Mouse (Mus musculus) heart, postnatal 0 days (tissue): ENCODE measurements around the gene C3ar1. TPM values are rescaled to one million over a fixed set of nuclear protein-coding genes. Genes with fewer than 3 reads are reported as not detected.
A peak's percentile ranks its signal among the peaks of the same experiment; 100 is the strongest.

ENCODE experiments used
- ATAC-seq: fragments of 200-750 bp; cut with Nextera tagmentation; 2 replicates; pipeline ENCODE4 v1.8.0; 2017; ENCODE audit warnings: low read depth, moderate number of reproducible peaks, moderate library complexity; ENCODE audit not compliant: insufficient read depth
- DNase-seq: peaks from one replicate; pipeline ENCODE4 v3.0.0-alpha.2; 2016; ENCODE audit warnings: low spot score
- H3K27ac ChIP-seq: fragments of 300-500 bp; sonication (generic); 2 replicates; pipeline ENCODE4 v1.5.1; 2014; ENCODE audit warnings: low read depth, mild to moderate bottlenecking
- H3K27me3 ChIP-seq: fragments of 300-500 bp; sonication (generic); 2 replicates; pipeline ENCODE4 v1.6.1; 2014; ENCODE audit warnings: low read length, mixed read lengths; ENCODE audit not compliant: control insufficient read depth, insufficient read depth
- H3K36me3 ChIP-seq: fragments of 300-500 bp; sonication (generic); replicated peaks from 2 replicates; pipeline ENCODE4 v1.6.1; 2014; ENCODE audit warnings: low read length, mixed read lengths; ENCODE audit not compliant: control insufficient read depth, insufficient read depth
- H3K4me1 ChIP-seq: fragments of 300-500 bp; sonication (generic); 2 replicates; pipeline ENCODE4 v1.6.1; 2014; ENCODE audit warnings: antibody characterized with exemption; ENCODE audit not compliant: control insufficient read depth, insufficient read depth
- H3K4me2 ChIP-seq: fragments of 300-500 bp; sonication (generic); 2 replicates; pipeline ENCODE4 v1.6.1; 2014; ENCODE audit warnings: low read depth, mild to moderate bottlenecking, low read length, moderate library complexity
- H3K4me3 ChIP-seq: fragments of 300-500 bp; sonication (generic); 2 replicates; pipeline ENCODE4 v1.5.1; 2014; ENCODE audit warnings: low read depth, low read length
- H3K9ac ChIP-seq: fragments of 300-500 bp; sonication (generic); replicated peaks from 2 replicates; pipeline ENCODE4 v1.6.1; 2014; ENCODE audit warnings: low read depth, low read length, mixed read lengths
- H3K9me3 ChIP-seq: fragments of 300-500 bp; sonication (generic); replicated peaks from 2 replicates; pipeline ENCODE4 v1.6.1; 2016; ENCODE audit warnings: low read length; ENCODE audit not compliant: control insufficient read depth
- CTCF ChIP-seq: IDR thresholded peaks from 2 replicates; pipeline ENCODE4 v1.5.1; 2016; ENCODE audit warnings: antibody characterized with exemption, control low read depth, low read depth
- EP300 ChIP-seq: IDR thresholded peaks from 2 replicates; pipeline ENCODE4 v1.6.1; 2016; ENCODE audit warnings: antibody characterized with exemption, low read depth
- WGBS: fragments of 180-500 bp; shearing (Covaris S2); extraction: QIAGEN DNeasy Blood & Tissue Kit; methylation state at CpG from one replicate; pipeline ENCODE4 v1.1.7; 2014; 5-methylcytosine and 5-hydroxymethylcytosine counted together
- polyA plus RNA-seq: library from polyadenylated mRNA; unstranded; fragments of >200 nt; fragmentation: Nextera tagmentation; extraction: Ambion mirVana; gene quantifications from 2 replicates; pipeline ENCODE4 v1.2.1, GENCODE M21; 2015
- total RNA-seq: library from RNA; depleted of rRNA; stranded (reverse); fragments of >200 nt; gene quantifications from 2 replicates; pipeline ENCODE4 v1.2.3, GENCODE M21; 2014; ENCODE audit warnings: low replicate concordance

The C3ar1 gene
- total and polyA plus RNA-seq, 2 experiments from 2014 or later: 2.3 to 2.9 TPM

DNA sequence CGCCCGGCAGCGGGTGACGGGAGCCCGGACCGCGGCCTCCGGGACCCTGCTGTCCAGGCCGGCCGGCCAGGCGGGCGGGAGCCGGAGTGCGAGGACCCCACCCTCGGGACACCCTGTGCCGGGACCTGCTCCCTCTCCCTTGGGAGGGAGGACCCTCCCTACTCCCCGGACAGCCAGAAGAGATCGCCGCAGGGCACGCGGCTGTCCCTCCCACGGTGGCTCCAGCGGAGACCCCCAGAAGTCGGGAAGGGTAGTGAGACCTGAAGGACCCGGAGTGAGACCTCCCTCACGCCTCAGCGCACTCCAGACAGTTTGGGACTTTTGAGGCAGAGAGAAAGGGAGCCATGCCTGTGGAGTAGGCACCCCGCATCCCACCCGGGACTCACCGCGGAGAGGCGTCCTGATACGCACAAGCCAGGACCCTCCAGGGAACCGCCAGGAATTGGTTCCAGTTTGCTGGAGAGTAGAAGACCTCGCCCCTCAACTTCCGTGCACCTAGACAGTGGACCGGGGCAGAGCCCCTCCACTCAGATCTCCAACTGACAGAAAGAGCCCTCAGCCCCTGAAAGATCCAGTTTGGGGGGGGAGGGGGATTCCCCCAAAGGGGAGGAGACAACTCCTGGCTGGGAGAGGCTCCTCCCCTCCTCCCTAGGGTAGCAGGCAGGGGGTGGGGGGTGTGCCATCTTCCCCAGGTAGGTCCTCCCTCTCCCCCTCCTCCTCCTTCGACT is 35.7 kb downstream of the C3ar1 start:
- Histone ChIP-seq H3K4me2 (peak overlapping the region; percentile 84), H3K9me3 (no peaks in the 10 kb centered on the region), H3K27me3 (no peaks in the 10 kb centered on the region), H3K4me1 (peaks cover 31% of the 10 kb centered on the region), H3K4me3 (peak overlapping the region; percentile 85), H3K9ac (peak overlapping the region; percentile 97), H3K36me3 (no peaks in the 10 kb centered on the region), H3K27ac (peak overlapping the region; percentile 91)
- DNase-seq (no peak), ATAC-seq (peak; percentile 47)
- 1% methylated on average over 27 of the region's 38 CpGs for WGBS
- no peak for TF ChIP-seq EP300
- TF ChIP-seq CTCF: no peak

DNA sequence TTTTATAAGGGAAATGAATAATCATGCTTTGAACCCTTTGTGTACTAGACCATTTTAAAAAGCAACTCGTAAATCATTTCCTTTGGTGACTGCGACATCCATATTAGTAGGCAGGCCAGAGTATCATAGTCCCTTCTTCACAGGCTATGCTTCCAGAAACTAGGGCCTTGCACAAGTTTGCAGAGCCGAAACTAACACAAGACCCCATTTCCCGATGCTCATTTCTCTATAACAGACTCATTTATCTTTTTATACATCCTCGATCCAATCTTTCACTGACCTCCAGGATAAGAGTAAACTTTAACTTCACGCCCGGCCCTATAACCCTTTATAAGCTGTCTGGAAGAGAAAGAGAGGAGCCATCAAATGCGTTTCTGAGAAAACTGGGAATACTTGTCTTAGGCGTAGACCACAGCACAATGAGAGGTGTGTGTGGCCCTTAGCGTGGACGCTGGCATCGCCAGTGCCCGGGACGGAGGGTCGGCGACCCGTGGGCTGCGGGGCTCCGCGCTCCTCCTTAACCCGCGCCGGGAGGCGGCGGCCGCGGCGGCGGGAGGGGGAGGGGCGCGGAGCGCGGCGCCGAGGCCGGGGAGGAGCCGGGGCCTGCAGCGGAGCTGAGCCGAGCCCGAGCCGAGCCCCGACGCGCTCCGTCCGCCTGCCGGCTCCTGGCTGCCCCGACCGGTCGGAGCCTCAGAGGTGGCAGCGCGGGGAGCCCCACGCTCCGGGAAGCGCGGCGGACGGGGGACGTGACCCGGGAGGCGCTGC is 36.5 kb downstream of the C3ar1 start, which contains the start of gene Foxj2:
TSS of gene Foxj2 (plus strand) at position 609 of the 765 bp plus-strand sequence.
- no peak for TF ChIP-seq CTCF
- no peak for TF ChIP-seq EP300
- Histone ChIP-seq H3K4me2 (peak within 1 kb of the TSS; percentile 84), H3K27ac (peak within 1 kb of the TSS; percentile 91), H3K4me1 (peaks cover 24% of the 10 kb centered on the region), H3K4me3 (peak within 1 kb of the TSS; percentile 85), H3K36me3 (no peaks in the 10 kb centered on the region), H3K9me3 (no peaks in the 10 kb centered on the region), H3K9ac (peak within 1 kb of the TSS; percentile 97), H3K27me3 (no peaks in the 10 kb centered on the region)
- ATAC-seq (peak; percentile 90), DNase-seq (peak; percentile 45)
- WGBS: under 1% methylated on average over 50 of the region's 61 CpGs

DNA sequence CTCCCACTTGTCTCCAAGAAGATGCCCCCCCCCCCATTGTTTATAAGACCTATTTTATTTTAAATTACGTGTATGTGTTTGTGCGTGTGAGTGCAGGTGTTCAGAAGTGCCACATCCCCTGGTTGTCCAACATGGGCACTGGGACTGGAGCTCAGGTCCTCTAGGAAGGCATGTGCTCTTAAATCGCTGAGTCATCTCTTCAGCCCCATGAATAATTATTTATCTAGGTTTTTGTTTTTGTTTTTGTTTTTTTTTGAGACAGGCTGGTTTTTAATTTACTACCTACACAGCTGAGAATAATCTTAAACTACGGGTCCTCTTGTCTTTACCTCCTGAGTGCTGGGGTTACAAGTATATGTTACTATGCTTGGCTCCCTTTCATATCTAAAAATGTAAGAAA is 42.3 kb downstream of the C3ar1 start:
- Histone ChIP-seq H3K4me2 (no peak overlapping the region), H3K36me3 (no peaks in the 10 kb centered on the region), H3K4me1 (peaks cover 2% of the 10 kb centered on the region; the same call in 1 of the 2 replicates), H3K9me3 (no peaks in the 10 kb centered on the region), H3K27ac (no peak overlapping the region), H3K27me3 (no peaks in the 10 kb centered on the region), H3K4me3 (no peak overlapping the region), H3K9ac (no peak overlapping the region)
- no peak for DNase-seq
- WGBS: 81% methylated on average over 4 of the region's 4 CpGs
- no peak for TF ChIP-seq CTCF
- TF ChIP-seq EP300: no peak
- no peak for ATAC-seq

DNA sequence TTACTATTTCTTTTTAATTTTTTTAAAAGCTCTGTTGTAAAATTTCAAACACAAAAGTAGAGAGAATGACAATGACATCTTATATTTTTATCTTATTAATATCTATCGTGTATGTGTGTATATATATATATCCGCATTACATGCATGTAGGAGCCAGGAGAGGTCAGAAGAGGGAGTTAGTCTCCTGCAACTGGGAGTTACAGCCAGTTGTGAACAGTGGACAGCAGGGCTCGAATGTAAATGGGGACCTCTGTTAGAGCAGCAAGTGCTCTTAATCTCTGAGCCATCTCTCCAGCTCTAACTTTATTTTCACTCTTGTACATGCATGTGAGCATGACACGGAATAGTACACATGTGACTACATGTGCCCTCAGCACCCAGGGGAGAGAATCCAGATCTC is 43.2 kb downstream of the C3ar1 start:
- H3K9ac ChIP-seq: no peak overlapping the region
- H3K36me3 ChIP-seq: no peaks in the 10 kb centered on the region
- no peak overlapping the region for H3K27ac ChIP-seq
- ATAC-seq (no peak), DNase-seq (no peak)
- H3K9me3 ChIP-seq: no peaks in the 10 kb centered on the region
- no peak overlapping the region for H3K4me2 ChIP-seq
- H3K4me1 ChIP-seq: peaks cover 2% of the 10 kb centered on the region; the same call in 1 of the 2 replicates
- 84% methylated on average over 4 of the region's 4 CpGs for WGBS
- TF ChIP-seq CTCF (no peak), EP300 (no peak)
- H3K4me3 ChIP-seq: no peak overlapping the region
- H3K27me3 ChIP-seq: no peaks in the 10 kb centered on the region

DNA sequence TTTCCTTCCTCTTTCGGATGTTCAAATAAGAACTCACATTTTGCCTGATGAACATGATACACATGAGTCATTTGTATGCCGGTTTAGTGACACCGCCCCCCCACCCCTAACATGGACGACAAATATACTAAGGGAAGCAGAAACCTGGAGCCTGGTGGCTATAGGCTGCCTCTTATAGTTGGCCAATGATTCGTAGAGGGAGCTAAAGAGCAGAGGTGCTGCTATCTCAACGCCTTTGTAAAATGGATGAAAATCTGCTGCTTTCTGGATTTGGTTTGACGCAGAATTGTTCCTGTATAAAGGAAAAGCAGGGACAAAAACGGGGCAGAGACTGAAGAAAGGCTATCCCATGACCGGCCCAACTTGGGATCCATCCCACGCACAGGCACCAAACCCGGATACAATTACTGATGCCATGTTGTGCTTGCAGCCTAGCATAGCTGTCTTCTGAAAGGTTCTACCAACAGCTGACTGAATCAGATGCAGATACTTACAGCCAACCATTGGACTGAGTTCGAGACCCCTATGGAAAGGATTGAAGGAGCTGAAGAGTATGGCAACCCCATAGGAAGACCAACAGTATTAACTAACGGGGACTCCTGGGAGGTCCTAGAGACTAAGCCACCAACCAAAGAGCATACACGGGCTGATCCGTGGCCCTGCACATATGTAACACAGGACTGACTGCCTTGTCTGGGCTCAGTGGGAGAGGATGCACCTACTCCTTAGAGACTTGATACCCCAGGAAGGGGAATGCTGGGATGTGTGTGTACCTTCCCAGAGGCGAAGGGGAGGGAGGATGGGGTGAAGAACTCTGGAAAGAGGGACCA is 44.0 kb downstream of the C3ar1 start:
- 25% methylated on average over 16 of the region's 16 CpGs for WGBS
- no peak for ATAC-seq
- H3K4me3 ChIP-seq: peak overlapping the region; percentile 83
- peak; percentile 54 for DNase-seq
- H3K9ac ChIP-seq: peak overlapping the region; percentile 75
- peak overlapping the region; percentile 100 for H3K27ac ChIP-seq
- peak overlapping the region; percentile 73 for H3K4me2 ChIP-seq
- H3K4me1 ChIP-seq: peaks cover 2% of the 10 kb centered on the region; the same call in 1 of the 2 replicates
- H3K9me3 ChIP-seq: no peaks in the 10 kb centered on the region
- TF ChIP-seq CTCF (no peak), EP300 (no peak)
- no peaks in the 10 kb centered on the region for H3K36me3 ChIP-seq
- H3K27me3 ChIP-seq: no peaks in the 10 kb centered on the region
